Comparison of ENCODE assay signal across 17 mouse cellular contexts in the genomic region with DNA sequence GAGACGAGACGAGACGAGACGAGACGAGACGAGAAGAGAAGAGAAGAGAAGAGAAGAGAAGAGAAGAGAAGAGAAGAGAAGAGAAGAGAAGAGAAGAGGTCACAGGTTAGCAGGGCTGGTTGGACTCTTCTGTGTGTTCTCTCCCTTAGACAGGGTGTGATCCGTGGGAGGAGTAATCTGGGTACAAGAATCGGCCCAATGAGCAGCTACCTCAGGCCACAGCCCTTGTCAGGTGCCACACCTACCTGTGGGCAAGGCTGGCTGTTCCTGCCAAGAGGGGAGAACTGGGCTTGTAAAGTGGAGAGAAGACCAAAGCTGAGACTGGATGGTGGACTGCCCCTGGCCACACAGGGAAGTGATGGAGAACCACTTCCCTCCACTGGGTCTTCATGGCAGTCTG. TPM values are rescaled to one million over a fixed set of nuclear protein-coding genes. Genes with fewer than 3 reads are reported as not detected.
"Had no signal": no experiment of that assay in that cellular context is flagged by ENCODE, and none has a peak within 500 bp of the region (broad histone marks: within the 10 kb centered on the region; RNA-seq: fewer than 3 reads in every experiment).

No protein-coding gene starts in this region.

- H3K4me2 ChIP-seq: liver, embryonic 15.5 days; lung, embryonic 14.5 days; midbrain, embryonic 11.5 days; midbrain, embryonic 13.5 days; midbrain, embryonic 15.5 days; neural tube, embryonic 12.5 days; stomach, embryonic 15.5 days had no signal

- H3K36me3 ChIP-seq: liver, embryonic 15.5 days; midbrain, embryonic 13.5 days; midbrain, embryonic 15.5 days; neural tube, embryonic 12.5 days; stomach, embryonic 15.5 days had no signal

- H3K4me1 ChIP-seq: liver, embryonic 15.5 days; megakaryocyte, embryonic 14.5 days; midbrain, embryonic 13.5 days; midbrain, embryonic 15.5 days; neural tube, embryonic 12.5 days had no signal

- ATAC-seq: midbrain, embryonic 13.5 days; midbrain, embryonic 15.5 days had no signal

- H3K27me3 ChIP-seq: midbrain, embryonic 13.5 days; midbrain, embryonic 15.5 days; neural tube, embryonic 12.5 days had no signal

- H3K9me3 ChIP-seq: liver, embryonic 15.5 days; midbrain, embryonic 13.5 days; midbrain, embryonic 15.5 days; neural tube, embryonic 12.5 days; stomach, embryonic 15.5 days had no signal

- H3K9ac ChIP-seq: liver, embryonic 15.5 days; lung, embryonic 14.5 days; midbrain, embryonic 13.5 days; midbrain, embryonic 15.5 days; neural tube, embryonic 12.5 days; stomach, embryonic 15.5 days had no signal

- DNase-seq: lung, adult 18-20 months; lung, embryonic 14.5 days; lung, postnatal 10 days; lung, postnatal 4 days; right cerebral cortex, postnatal 14 days; thymus, adult 2 months; thymus, postnatal 25 days; thymus, postnatal 4 days had no signal

- H3K4me3 ChIP-seq: liver, embryonic 15.5 days; megakaryocyte, embryonic 14.5 days; midbrain, embryonic 13.5 days; midbrain, embryonic 15.5 days; neural tube, embryonic 12.5 days; stomach, embryonic 15.5 days had no signal

- H3K27ac ChIP-seq: liver, embryonic 15.5 days; midbrain, embryonic 13.5 days; midbrain, embryonic 15.5 days; neural tube, embryonic 12.5 days; stomach, embryonic 15.5 days had no signal

RNA-seq across cellular contexts. Expression of a gene that starts 7.9 kb away (rescaled TPM):
- total RNA-seq: monocyte, adult 5-6 weeks; neutrophil, adult 5-6 weeks had no signal

RNA-seq across cellular contexts. Expression of a gene that starts 56.1 kb away (rescaled TPM):
- total RNA-seq: monocyte, adult 5-6 weeks; neutrophil, adult 5-6 weeks had no signal
- polyA plus RNA-seq: midbrain, embryonic 11.5 days; midbrain, embryonic 13.5 days; neural tube, embryonic 12.5 days had no signal
